Mouse (Mus musculus): ENCODE measurements at regions not wholly inside any gene's neighbourhood (a gene's known extent, or its start where the extent isn't known, plus 50 kb on each side); places are given as distances from the start of the nearest gene placed in this dataset.

- in situ Hi-C loops (cut with MboI, MseI) = no loop called here
Measured at GRCm38 (mm10) chr1:186034443-186034842, 82.7 kb downstream of the Lyplal1 start.
